Mouse (Mus musculus) gastrocnemius, adult 8-10 months (tissue): ENCODE results near the gene Gba2. TPM values are rescaled to one million over a fixed set of nuclear protein-coding genes. Genes with fewer than 3 reads are reported as not detected.
A peak's percentile ranks its signal among the peaks of the same experiment; 100 is the strongest.

Experiments
- DNase-seq, 2 experiments: peaks; one replicate each; pipeline ENCODE4 v3.0.0; 2022; ENCODE audit warnings: low spot score in 2 of 2
- total RNA-seq, 4 experiments: library from RNA; stranded (reverse); gene quantifications; 2 replicates each; pipeline ENCODE4 v1.2.4; 2022

Gene Gba2
- total RNA-seq, 4 experiments from 2014 or later, result 3.8 to 4.4 (median 4.2) TPM

- no peak for DNase-seq
Measured at GRCm38 (mm10) chr4:43582241-43582640, 3.6 kb upstream of the Gba2 start.

GRCm38 (mm10) chr4:43581381-43581780, 2.7 kb upstream of the Gba2 start:
- DNase-seq, result no peak

- DNase-seq, result no peak
Measured at GRCm38 (mm10) chr4:43580721-43581120, 2.0 kb upstream of the Gba2 start.

GRCm38 (mm10) chr4:43579731-43580130, 1.1 kb upstream of the Gba2 start:
- no peak for DNase-seq

- DNase-seq, result no peak
Measured at GRCm38 (mm10) chr4:43579256-43579655, 583 bp upstream of the Gba2 start.

GRCm38 (mm10) chr4:43577237-43577881, 1.3 kb downstream of the Gba2 start:
- no peak for DNase-seq

GRCm38 (mm10) chr4:43575356-43575755, 3.3 kb downstream of the Gba2 start:
- no peak for DNase-seq

GRCm38 (mm10) chr4:43573561-43573960, 5.1 kb downstream of the Gba2 start:
- DNase-seq, result no peak

- no peak for DNase-seq
Measured at GRCm38 (mm10) chr4:43571395-43572045, 7.2 kb downstream of the Gba2 start.

GRCm38 (mm10) chr4:43567140-43567539, 11.5 kb downstream of the Gba2 start:
- no peak for DNase-seq

GRCm38 (mm10) chr4:43564231-43564630, 14.4 kb downstream of the Gba2 start:
- DNase-seq, result no peak

GRCm38 (mm10) chr4:43563601-43563875, 15.1 kb downstream of the Gba2 start:
- DNase-seq, result no peak

GRCm38 (mm10) chr4:43562769-43563600, 15.7 kb downstream of the Gba2 start:
- no peak for DNase-seq

- peak; percentile 91 for DNase-seq
Measured at GRCm38 (mm10) chr4:43561997-43562768, 16.5 kb downstream of the Gba2 start, which contains the start of the genes Creb3 and Tln1. Creb3 (plus strand) TSS chr4:43562332. Tln1 (minus strand) TSS chr4:43562691.

GRCm38 (mm10) chr4:43561436-43561996, 17.2 kb downstream of the Gba2 start:
- no peak for DNase-seq

GRCm38 (mm10) chr4:43560976-43561375, 17.7 kb downstream of the Gba2 start:
- no peak for DNase-seq

GRCm38 (mm10) chr4:43560243-43560611, 18.4 kb downstream of the Gba2 start:
- DNase-seq, result peak; percentile 27 to 32

- no peak for DNase-seq
Measured at GRCm38 (mm10) chr4:43559519-43560242, 19.0 kb downstream of the Gba2 start.

- DNase-seq, result peak in 1 of 2 experiments; percentile 24
Measured at GRCm38 (mm10) chr4:43558631-43559356, 19.9 kb downstream of the Gba2 start.
